Mouse (Mus musculus): ENCODE measurements around the gene Ulk3. TPM values are rescaled to one million over a fixed set of nuclear protein-coding genes. Genes with fewer than 3 reads are reported as not detected.

The Ulk3 gene
- total and polyA plus RNA-seq, 3 experiments = 5.0 to 11.9 TPM; not detected in 1

GRCm38 (mm10) chr9:57549186-57549585 lies 40.1 kb upstream of the Ulk3 start:
- Histone ChIP-seq H3K27me3 (ENCODE audit: control insufficient read depth in 1 of 2, insufficient read depth in 2 of 2, low read length in 2 of 2) (no peaks in the 10 kb centered on the region), H3K4me1 (ENCODE audit: control insufficient read depth in 1 of 2, insufficient read depth in 2 of 2, low read length in 2 of 2) (peaks cover 0 to 11% of the 10 kb centered on the region in 2 experiments; a peak in 2 of 4 replicates), H3K27ac (ENCODE audit: control insufficient read depth, low read depth, low read length) (no peak overlapping the region), H3K4me3 (ENCODE audit: control insufficient read depth in 1 of 2, insufficient read depth in 1 of 2, low read depth in 2 of 2, low read length in 2 of 2) (no peak overlapping the region), H3K9me3 (replicated peaks; ENCODE audit: insufficient read depth, low read length) (no peaks in the 10 kb centered on the region), H3K79me2 (ENCODE audit: control insufficient read depth, insufficient read depth, low read length, poor library complexity) (no peaks in the 10 kb centered on the region; the same call in 1 of the 2 replicates), H3K9ac (ENCODE audit: control insufficient read depth, low read depth, low read length, poor library complexity, severe bottlenecking) (no peak overlapping the region), H3K36me3 (ENCODE audit: control insufficient read depth in 1 of 2, insufficient read depth in 2 of 2, low read length in 2 of 2) (peaks cover 0 to 4% of the 10 kb centered on the region in 2 experiments; a peak in 2 of 4 replicates)
- TF ChIP-seq SMC3 (IDR thresholded peaks at IDR 0.05; ENCODE audit: low read depth, low read length) (no peak), TCF12 (IDR thresholded peaks at IDR 0.05; ENCODE audit: low read depth, low read length) (no peak), ZNF384 (IDR thresholded peaks at IDR 0.05; ENCODE audit: low read depth, low read length) (no peak), ELF1 (IDR thresholded peaks at IDR 0.05; ENCODE audit: low read depth, low read length) (no peak)
- no peak for DNase-seq (ENCODE audit: low read depth, low spot score)

- H3K36me3 ChIP-seq (ENCODE audit: control insufficient read depth in 1 of 2, insufficient read depth in 2 of 2, low read length in 2 of 2) = peaks cover 0 to 4% of the 10 kb centered on the region in 2 experiments; a peak in 2 of 4 replicates
- H3K27me3 ChIP-seq (ENCODE audit: control insufficient read depth in 1 of 2, insufficient read depth in 2 of 2, low read length in 2 of 2) = no peaks in the 10 kb centered on the region
- H3K4me3 ChIP-seq (ENCODE audit: control insufficient read depth in 1 of 2, insufficient read depth in 1 of 2, low read depth in 2 of 2, low read length in 2 of 2) = no peak overlapping the region
- H3K9me3 ChIP-seq (replicated peaks; ENCODE audit: insufficient read depth, low read length) = no peaks in the 10 kb centered on the region
- H3K79me2 ChIP-seq (ENCODE audit: control insufficient read depth, insufficient read depth, low read length, poor library complexity) = no peaks in the 10 kb centered on the region; the same call in 1 of the 2 replicates
- DNase-seq (ENCODE audit: low read depth, low spot score) = no peak
- no peak overlapping the region for H3K27ac ChIP-seq (ENCODE audit: control insufficient read depth, low read depth, low read length)
- TF ChIP-seq KAT2A (conservative IDR thresholded peaks at IDR 0.05; ENCODE audit: low read depth, low read length) = no peak
- no peak for TF ChIP-seq SIN3A (IDR thresholded peaks at IDR 0.05; ENCODE audit: low read length)
- peaks cover 0 to 11% of the 10 kb centered on the region in 2 experiments; a peak in 2 of 4 replicates for H3K4me1 ChIP-seq (ENCODE audit: control insufficient read depth in 1 of 2, insufficient read depth in 2 of 2, low read length in 2 of 2)
- no peak overlapping the region for H3K9ac ChIP-seq (ENCODE audit: control insufficient read depth, low read depth, low read length, poor library complexity, severe bottlenecking)
These were observed 39.0 kb upstream of the Ulk3 start for GRCm38 (mm10) chr9:57550126-57550862.

GRCm38 (mm10) chr9:57552139-57552887 lies 36.9 kb upstream of the Ulk3 start, which contains the start of gene Mpi:
Gene Mpi, minus strand, starts transcription at chr9:57552763.
- H3K9me3 ChIP-seq (replicated peaks; ENCODE audit: insufficient read depth, low read length) = no peaks in the 10 kb centered on the region
- H3K27ac ChIP-seq (ENCODE audit: control insufficient read depth, low read depth, low read length) = peak within 1 kb of the TSS; percentile 21; the same call in 1 of the 2 replicates
- DNase-seq (ENCODE audit: low read depth, low spot score) = peak; percentile 84
- peaks cover 0 to 11% of the 10 kb centered on the region in 2 experiments; a peak in 2 of 4 replicates for H3K4me1 ChIP-seq (ENCODE audit: control insufficient read depth in 1 of 2, insufficient read depth in 2 of 2, low read length in 2 of 2)
- H3K9ac ChIP-seq (ENCODE audit: control insufficient read depth, low read depth, low read length, poor library complexity, severe bottlenecking) = peak within 1 kb of the TSS; percentile 74
- H3K36me3 ChIP-seq (ENCODE audit: control insufficient read depth in 1 of 2, insufficient read depth in 2 of 2, low read length in 2 of 2) = peaks cover 0 to 4% of the 10 kb centered on the region in 2 experiments; a peak in 2 of 4 replicates
- peak within 1 kb of the TSS; percentile 84 to 93 for H3K4me3 ChIP-seq (ENCODE audit: control insufficient read depth in 1 of 2, insufficient read depth in 1 of 2, low read depth in 2 of 2, low read length in 2 of 2)
- H3K79me2 ChIP-seq (ENCODE audit: control insufficient read depth, insufficient read depth, low read length, poor library complexity) = no peaks in the 10 kb centered on the region; the same call in 1 of the 2 replicates
- H3K27me3 ChIP-seq (ENCODE audit: control insufficient read depth in 1 of 2, insufficient read depth in 2 of 2, low read length in 2 of 2) = no peaks in the 10 kb centered on the region
- TF ChIP-seq RAD21 (IDR thresholded peaks at IDR 0.05; ENCODE audit: low read depth, low read length) (no peak), NELFE (IDR thresholded peaks at IDR 0.05; ENCODE audit: low read depth, low read length) (peak; percentile 75), EP300 (IDR thresholded peaks at IDR 0.05; ENCODE audit: low read depth in 1 of 2, low read length in 2 of 2) (0 out of 4 replicates have a peak, but pooled peaks of 1 of the 2 experiments have one; percentile 7), E2F4 (IDR thresholded peaks at IDR 0.05; ENCODE audit: borderline replicate concordance, low read depth, low read length) (no peak), ELF1 (IDR thresholded peaks at IDR 0.05; ENCODE audit: low read depth, low read length) (peak; percentile 63), SIN3A (IDR thresholded peaks at IDR 0.05; ENCODE audit: low read length) (peak; percentile 84; the same call in 1 of the 2 replicates), TCF12 (IDR thresholded peaks at IDR 0.05; ENCODE audit: low read depth, low read length) (no peak), BHLHE40 (IDR thresholded peaks at IDR 0.05; ENCODE audit: borderline replicate concordance, low read depth, low read length) (no peak), MYC (IDR thresholded peaks at IDR 0.05; ENCODE audit: low read depth, low read length) (no peak), ZNF384 (IDR thresholded peaks at IDR 0.05; ENCODE audit: low read depth, low read length) (0 out of 2 replicates have a peak, but pooled peaks have one; percentile 5), POLR2AphosphoS5 (IDR thresholded peaks at IDR 0.05; ENCODE audit: borderline replicate concordance, low read depth, low read length) (no peak), CTCF (IDR thresholded peaks at IDR 0.05 in 2 of 3, conservative IDR thresholded peaks at IDR 0.05 in 1 of 3; ENCODE audit: control insufficient read depth in 1 of 3, insufficient read depth in 1 of 3, low read depth in 2 of 3, low read length in 3 of 3, poor library complexity in 1 of 3, severe bottlenecking in 1 of 3) (no peak), CHD2 (IDR thresholded peaks at IDR 0.05; ENCODE audit: low read length) (peak; percentile 23; the same call in 1 of the 2 replicates), POLR2A (IDR thresholded peaks at IDR 0.05; ENCODE audit: control insufficient read depth in 1 of 2, insufficient read depth in 1 of 2, low read depth in 1 of 2, low read length in 2 of 2, poor library complexity in 1 of 2) (peak; percentile 56 to 85; a peak in 3 of 4 replicates), ZKSCAN1 (IDR thresholded peaks at IDR 0.05; ENCODE audit: low read depth, low read length) (no peak), USF1 (IDR thresholded peaks at IDR 0.05; ENCODE audit: low read depth, low read length) (no peak), MYB (IDR thresholded peaks at IDR 0.05; ENCODE audit: low read depth, low read length) (peak; percentile 67; the same call in 1 of the 2 replicates), HCFC1 (IDR thresholded peaks at IDR 0.05; ENCODE audit: low read depth, low read length) (peak; percentile 99), KAT2A (conservative IDR thresholded peaks at IDR 0.05; ENCODE audit: low read depth, low read length) (peak; percentile 81; the same call in 1 of the 2 replicates), NRF1 (IDR thresholded peaks at IDR 0.05; ENCODE audit: insufficient read depth, low read depth, low read length, poor library complexity, severe bottlenecking) (no peak)
